ENCODE assay signal across 8 mouse cellular contexts in the genomic region with DNA sequence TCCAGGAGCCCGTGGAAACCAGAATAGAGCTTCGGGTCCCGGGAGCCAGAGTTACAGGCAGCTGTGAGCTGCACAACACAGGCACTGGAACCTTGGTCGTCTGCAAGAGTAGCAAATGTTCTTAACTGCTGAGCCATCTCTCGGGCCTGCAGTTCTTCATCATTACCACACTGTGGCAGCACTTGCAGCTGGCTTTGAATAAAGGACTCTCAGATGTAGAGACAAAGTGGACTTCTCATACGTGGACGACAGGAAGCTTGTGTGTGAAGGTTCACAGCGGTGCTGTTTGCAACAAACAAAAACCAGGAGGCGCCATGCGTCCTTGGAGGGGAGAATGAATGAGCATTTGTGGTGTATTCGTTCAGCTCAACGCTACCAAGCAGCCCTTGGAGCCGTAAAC. TPM values are rescaled to one million over a fixed set of nuclear protein-coding genes. Genes with fewer than 3 reads are reported as not detected.
DNase-seq lines count a peak whose midpoint lies in the region; ATAC-seq and TF ChIP-seq lines count a peak whose summit lies in the region.

No protein-coding gene starts in this region.

- no peak for ATAC-seq in kidney, embryonic 14.5 days (ENCODE audit: low FRiP score, low TSS enrichment)
- ATAC-seq in G1E (ENCODE audit: extremely low read depth, insufficient number of reproducible peaks, low FRiP score, poor library complexity, severe bottlenecking): no peak
- peak; percentile 66 for ATAC-seq in neutrophil, adult 5-6 weeks (ENCODE audit: extremely low read depth, insufficient number of reproducible peaks, low FRiP score, poor library complexity, severe bottlenecking)

- TF ChIP-seq CTCF in G1E (IDR thresholded peaks at IDR 0.05; ENCODE audit: low read depth, low read length): peak; percentile 32; the same call in 1 of the 2 replicates

- H3K4me1 ChIP-seq in kidney, embryonic 14.5 days (ENCODE audit: control insufficient read depth, insufficient read depth, low read length): no peaks in the 10 kb centered on the region
- H3K4me1 ChIP-seq in G1E (ENCODE audit: insufficient read depth, low read depth, low read length): no peaks in the 10 kb centered on the region

- H3K36me3 ChIP-seq in kidney, embryonic 14.5 days (ENCODE audit: control insufficient read depth, insufficient read depth, low read length): no peaks in the 10 kb centered on the region
- H3K36me3 ChIP-seq in G1E (replicated peaks): no peaks in the 10 kb centered on the region

- no peaks in the 10 kb centered on the region for H3K9me3 ChIP-seq in kidney, embryonic 14.5 days (ENCODE audit: control insufficient read depth, low read length)
- H3K9me3 ChIP-seq in G1E (replicated peaks): peaks cover 4% of the 10 kb centered on the region

- H3K4me3 ChIP-seq in kidney, embryonic 14.5 days (ENCODE audit: low read length): no peak overlapping the region
- no peak overlapping the region for H3K4me3 ChIP-seq in G1E (ENCODE audit: low read depth, low read length)

- no peak overlapping the region for H3K4me2 ChIP-seq in kidney, embryonic 14.5 days (replicated peaks; ENCODE audit: low read depth, low read length)

- peaks cover 6% of the 10 kb centered on the region for H3K27me3 ChIP-seq in kidney, embryonic 14.5 days (ENCODE audit: control insufficient read depth, insufficient read depth, low read length)
- H3K27me3 ChIP-seq in G1E (ENCODE audit: insufficient read depth, low read length): peaks cover 3% of the 10 kb centered on the region; the same call in 1 of the 2 replicates

- no peak overlapping the region for H3K9ac ChIP-seq in kidney, embryonic 14.5 days (ENCODE audit: low read depth, low read length)

- 34% methylated on average over 13 of the region's 13 CpGs for WGBS in kidney, embryonic 14.5 days

- H3K27ac ChIP-seq in kidney, embryonic 14.5 days (ENCODE audit: low read depth, low read length): no peak overlapping the region

- DNase-seq in kidney, adult 11 months: peak; percentile 44
- no peak for DNase-seq in G1E (ENCODE audit: low spot score)
- DNase-seq in c-Kit-positive CD71-positive TER-119-positive erythroid progenitor cells, embryonic 14.5 days (ENCODE audit: low spot score): peak; percentile 26
- peak; percentile 16 for DNase-seq in gastrocnemius, postnatal 10 days
- DNase-seq in left cerebral cortex, adult 8-10 months (ENCODE audit: low spot score in 2 of 2): peak; percentile 13 to 18
- DNase-seq in thymus, postnatal 36 days: peak; percentile 23 to 31

RNA-seq across cellular contexts. Expression of a gene that starts 10.3 kb away (rescaled TPM):
- 0.96 and 1.2 TPM in 2 replicates for polyA plus RNA-seq in kidney, embryonic 14.5 days (2014; fragmentation: Nextera tagmentation; extraction: Ambion mirVana)
- total RNA-seq in G1E (2014; fragmentation: Nextera tagmentation) (not detected in 2 replicates), G1E (2017) (2.7 and 3.0 TPM in 2 replicates)
- polyA plus RNA-seq in G1E (2012): 0.15 TPM in 2 replicates
- total RNA-seq in gastrocnemius, postnatal 10 days (2021): under 1 TPM; 0.21 to 0.77 TPM
- total RNA-seq in left cerebral cortex, adult 8-10 months (2022): 1 to 10 TPM; 3.3 to 6.1 (median 4.8) TPM
- total RNA-seq in neutrophil, adult 5-6 weeks (2017): 9.7 and 13.5 TPM in 2 replicates

RNA-seq across cellular contexts. Expression of a gene that starts 18.9 kb away (rescaled TPM):
- polyA plus RNA-seq in kidney, embryonic 14.5 days (2014; fragmentation: Nextera tagmentation; extraction: Ambion mirVana): not detected in 2 replicates
- total RNA-seq in G1E (2014; fragmentation: Nextera tagmentation) (not detected in 2 replicates), G1E (2017) (not detected in 2 replicates)
- not detected in 2 replicates for polyA plus RNA-seq in G1E (2012)
- total RNA-seq in gastrocnemius, postnatal 10 days (2021): not detected
- under 1 TPM; 0.16 to 0.74 (median 0.44) TPM for total RNA-seq in left cerebral cortex, adult 8-10 months (2022)
- total RNA-seq in neutrophil, adult 5-6 weeks (2017): 0.98 and 1.6 TPM in 2 replicates

RNA-seq across cellular contexts. Expression of a gene that starts 32.7 kb away (rescaled TPM):
- polyA plus RNA-seq in kidney, embryonic 14.5 days (2014; fragmentation: Nextera tagmentation; extraction: Ambion mirVana): not detected in 2 replicates
- total RNA-seq in G1E (2014; fragmentation: Nextera tagmentation) (not detected in 2 replicates), G1E (2017) (11.3 and 18.2 TPM in 2 replicates)
- not detected in 2 replicates for polyA plus RNA-seq in G1E (2012)
- total RNA-seq in gastrocnemius, postnatal 10 days (2021): 1 to 10 TPM; 2.4 to 3.7 TPM
- total RNA-seq in left cerebral cortex, adult 8-10 months (2022): 1 to 10 TPM in 2 of 4 experiments, not detected in 2; 1.3 to 2.8 TPM
- total RNA-seq in neutrophil, adult 5-6 weeks (2017): 58.7 and 61.0 TPM in 2 replicates

RNA-seq across cellular contexts. Expression of a gene that starts 43.3 kb away (rescaled TPM):
- not detected in 2 replicates for polyA plus RNA-seq in kidney, embryonic 14.5 days (2014; fragmentation: Nextera tagmentation; extraction: Ambion mirVana)
- not detected in 2 replicates for total RNA-seq in G1E (2014; fragmentation: Nextera tagmentation)
- total RNA-seq in G1E (2017): 10.2 and 11.4 TPM in 2 replicates
- polyA plus RNA-seq in G1E (2012): not detected in 2 replicates
- total RNA-seq in gastrocnemius, postnatal 10 days (2021): 1 to 10 TPM; 1.4 to 4.7 TPM
- total RNA-seq in left cerebral cortex, adult 8-10 months (2022): 1 to 10 TPM; 1.1 to 2.3 (median 1.2) TPM
- total RNA-seq in neutrophil, adult 5-6 weeks (2017): not detected in 2 replicates

RNA-seq across cellular contexts. Expression of a gene that starts 52.9 kb away (rescaled TPM):
- polyA plus RNA-seq in kidney, embryonic 14.5 days (2014; fragmentation: Nextera tagmentation; extraction: Ambion mirVana): 0.26 TPM in 2 replicates
- total RNA-seq in G1E (2014; fragmentation: Nextera tagmentation): not detected in 2 replicates
- 1.6 TPM in 2 replicates for total RNA-seq in G1E (2017)
- not detected in 2 replicates for polyA plus RNA-seq in G1E (2012)
- under 1 TPM in 1 of 2 experiments, not detected in 1; 0.34 TPM for total RNA-seq in gastrocnemius, postnatal 10 days (2021)
- 1 to 10 TPM in 2 of 4 experiments, under 1 TPM in 2; 0.30 to 2.6 (median 0.83) TPM for total RNA-seq in left cerebral cortex, adult 8-10 months (2022)
- 369 and 393 TPM in 2 replicates for total RNA-seq in neutrophil, adult 5-6 weeks (2017)
